Mouse (Mus musculus) liver, embryonic 15.5 days (tissue): ENCODE measurements at regions not wholly inside any gene's neighbourhood (a gene's known extent, or its start where the extent isn't known, plus 50 kb on each side); places are given as distances from the start of the nearest gene placed in this dataset.

ENCODE experiments used
- ATAC-seq: fragments of 200-750 bp; cut with Nextera tagmentation; 2 replicates; pipeline ENCODE4 v1.8.0; 2017; ENCODE audit warnings: moderate number of reproducible peaks, mild to moderate bottlenecking, moderate library complexity; ENCODE audit not compliant: insufficient read depth
- H3K27ac ChIP-seq: fragments of 300-500 bp; sonication (generic); replicated peaks from 2 replicates; pipeline ENCODE4 v1.5.1; 2015; ENCODE audit warnings: mild to moderate bottlenecking, inconsistent platforms
- H3K27me3 ChIP-seq: fragments of 300-500 bp; sonication (generic); 2 replicates; pipeline ENCODE4 v1.6.1; 2015; ENCODE audit warnings: mild to moderate bottlenecking, inconsistent platforms
- H3K36me3 ChIP-seq: fragments of 300-500 bp; sonication (generic); replicated peaks from 2 replicates; pipeline ENCODE4 v1.6.1; 2015; ENCODE audit warnings: moderate library complexity, mild to moderate bottlenecking, inconsistent platforms
- H3K4me1 ChIP-seq: fragments of 300-500 bp; sonication (generic); replicated peaks from 2 replicates; pipeline ENCODE4 v1.6.1; 2015; ENCODE audit warnings: inconsistent platforms
- H3K4me2 ChIP-seq: fragments of 300-500 bp; sonication (generic); 2 replicates; pipeline ENCODE4 v1.6.1; 2015; ENCODE audit warnings: moderate library complexity, mild to moderate bottlenecking, inconsistent platforms
- H3K4me3 ChIP-seq: fragments of 300-500 bp; sonication (generic); replicated peaks from 2 replicates; pipeline ENCODE4 v1.5.1; 2015; ENCODE audit warnings: mild to moderate bottlenecking, inconsistent platforms
- H3K9ac ChIP-seq: fragments of 300-500 bp; sonication (generic); 2 replicates; pipeline ENCODE4 v1.6.1; 2015; ENCODE audit warnings: moderate library complexity, mild to moderate bottlenecking, inconsistent platforms
- H3K9me3 ChIP-seq: fragments of 300-500 bp; sonication (generic); replicated peaks from 2 replicates; pipeline ENCODE4 v1.6.1; 2016; ENCODE audit warnings: inconsistent platforms
- WGBS: fragments of 180-500 bp; shearing (Covaris S2); methylation state at CpG from one replicate; pipeline ENCODE4 v1.1.7; 2015; ENCODE audit warnings: mixed read lengths; ENCODE audit not compliant: insufficient replicate concordance; 5-methylcytosine and 5-hydroxymethylcytosine counted together

DNA sequence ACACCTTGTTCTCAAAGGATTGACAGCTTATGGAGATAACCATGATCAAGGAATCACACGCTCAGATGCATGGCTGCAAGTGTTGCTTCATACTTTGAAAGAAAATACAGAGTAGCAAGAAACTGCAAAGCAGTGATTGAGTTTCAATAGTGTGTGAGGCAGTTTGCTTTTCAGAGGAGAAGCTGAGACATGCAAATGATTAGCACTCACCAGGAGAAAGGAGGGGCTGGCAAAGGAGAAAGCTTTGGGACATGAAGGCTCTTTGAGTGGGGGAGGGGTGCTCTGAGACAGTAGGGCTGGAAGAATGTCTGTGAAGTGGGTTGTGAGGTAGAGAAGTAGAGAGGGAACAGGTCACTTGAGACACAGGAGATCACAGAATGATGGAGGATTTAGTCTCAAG, 238.7 kb upstream of the Fggy start:
- WGBS, result 33% methylated on average over 1 of the region's 1 CpGs
- Histone ChIP-seq H3K9me3 (no peaks in the 10 kb centered on the region), H3K9ac (no peak overlapping the region), H3K27me3 (no peaks in the 10 kb centered on the region), H3K4me1 (no peaks in the 10 kb centered on the region), H3K4me2 (no peak overlapping the region), H3K27ac (no peak overlapping the region), H3K36me3 (no peaks in the 10 kb centered on the region), H3K4me3 (no peak overlapping the region)
- no peak for ATAC-seq

- ATAC-seq, result no peak
- Histone ChIP-seq H3K36me3 (no peaks in the 10 kb centered on the region), H3K4me1 (no peaks in the 10 kb centered on the region), H3K4me2 (no peak overlapping the region), H3K27me3 (no peaks in the 10 kb centered on the region), H3K4me3 (no peak overlapping the region), H3K9me3 (no peaks in the 10 kb centered on the region), H3K27ac (no peak overlapping the region), H3K9ac (no peak overlapping the region)
- WGBS, result 36% methylated on average over 6 of the region's 6 CpGs
Observed at GRCm38 (mm10) chr4:95319036-95319435, 238.3 kb upstream of the Fggy start.

GRCm38 (mm10) chr4:95325861-95326260, 231.4 kb upstream of the Fggy start:
- 30% methylated on average over 1 of the region's 1 CpGs for WGBS
- no peak for ATAC-seq
- Histone ChIP-seq H3K4me3 (no peak overlapping the region), H3K9ac (no peak overlapping the region), H3K27me3 (no peaks in the 10 kb centered on the region), H3K4me2 (no peak overlapping the region), H3K4me1 (no peaks in the 10 kb centered on the region), H3K27ac (no peak overlapping the region), H3K36me3 (no peaks in the 10 kb centered on the region), H3K9me3 (no peaks in the 10 kb centered on the region)

DNA sequence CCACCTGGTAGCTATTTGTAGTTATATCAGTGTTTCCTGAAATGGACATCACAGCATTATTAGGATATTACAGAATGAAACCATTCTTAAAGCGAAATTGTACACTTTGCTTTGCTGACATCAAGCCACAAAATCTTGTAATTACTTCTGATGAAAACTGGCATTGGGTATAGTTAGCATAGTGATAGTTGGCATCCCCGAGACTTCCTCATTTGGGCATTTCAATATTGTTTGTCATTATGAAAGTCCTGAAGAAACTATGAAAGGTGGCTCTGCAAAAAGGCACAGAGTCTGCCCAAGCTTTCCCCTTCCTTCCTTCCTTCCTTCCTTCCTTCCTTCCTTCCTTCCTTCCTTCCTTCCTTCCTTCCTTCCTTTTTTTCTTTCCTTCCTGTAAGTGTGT, 217.5 kb upstream of the Fggy start:
- 37% methylated on average over 2 of the region's 2 CpGs for WGBS
- H3K9me3 ChIP-seq, result no peaks in the 10 kb centered on the region
- H3K36me3 ChIP-seq, result no peaks in the 10 kb centered on the region
- H3K27ac ChIP-seq, result no peak overlapping the region
- H3K9ac ChIP-seq, result no peak overlapping the region
- no peaks in the 10 kb centered on the region for H3K27me3 ChIP-seq
- ATAC-seq, result no peak
- H3K4me2 ChIP-seq, result no peak overlapping the region
- H3K4me1 ChIP-seq, result no peaks in the 10 kb centered on the region
- H3K4me3 ChIP-seq, result no peak overlapping the region

- Histone ChIP-seq H3K4me2 (no peak overlapping the region), H3K27me3 (no peaks in the 10 kb centered on the region), H3K9me3 (no peaks in the 10 kb centered on the region), H3K4me1 (no peaks in the 10 kb centered on the region), H3K27ac (no peak overlapping the region), H3K4me3 (no peak overlapping the region), H3K9ac (no peak overlapping the region), H3K36me3 (no peaks in the 10 kb centered on the region)
- 29% methylated on average over 3 of the region's 3 CpGs for WGBS
- no peak for ATAC-seq
Observed at GRCm38 (mm10) chr4:95340926-95341325, 216.4 kb upstream of the Fggy start.

DNA sequence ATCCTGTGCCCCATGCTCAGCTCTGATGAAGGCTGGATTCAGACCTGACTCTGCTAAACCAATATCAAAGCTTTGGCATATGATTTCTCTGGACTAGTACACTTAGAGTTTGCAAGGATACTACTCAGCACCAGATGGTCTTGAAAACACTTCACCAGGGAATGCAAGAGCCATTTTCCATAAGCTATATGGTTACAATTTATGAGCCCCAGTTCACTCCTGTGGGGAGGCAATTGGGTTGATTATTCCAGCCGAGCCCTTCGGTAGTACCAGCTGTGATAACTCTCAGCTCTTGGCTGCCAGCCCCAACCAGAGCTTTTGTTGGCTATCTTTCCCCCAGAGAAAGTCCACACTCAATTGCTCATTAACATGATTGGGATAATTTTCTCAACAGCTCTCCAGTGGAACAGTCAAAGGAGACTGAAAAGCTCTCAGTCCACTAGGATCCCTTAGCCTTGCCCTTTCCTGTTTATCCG, 210.5 kb upstream of the Fggy start:
- no peaks in the 10 kb centered on the region for H3K27me3 ChIP-seq
- no peak overlapping the region for H3K4me2 ChIP-seq
- no peak for ATAC-seq
- H3K36me3 ChIP-seq, result no peaks in the 10 kb centered on the region
- H3K9me3 ChIP-seq, result no peaks in the 10 kb centered on the region
- no peak overlapping the region for H3K9ac ChIP-seq
- no peaks in the 10 kb centered on the region for H3K4me1 ChIP-seq
- H3K4me3 ChIP-seq, result no peak overlapping the region
- WGBS, result 75% methylated on average over 3 of the region's 3 CpGs
- no peak overlapping the region for H3K27ac ChIP-seq

DNA sequence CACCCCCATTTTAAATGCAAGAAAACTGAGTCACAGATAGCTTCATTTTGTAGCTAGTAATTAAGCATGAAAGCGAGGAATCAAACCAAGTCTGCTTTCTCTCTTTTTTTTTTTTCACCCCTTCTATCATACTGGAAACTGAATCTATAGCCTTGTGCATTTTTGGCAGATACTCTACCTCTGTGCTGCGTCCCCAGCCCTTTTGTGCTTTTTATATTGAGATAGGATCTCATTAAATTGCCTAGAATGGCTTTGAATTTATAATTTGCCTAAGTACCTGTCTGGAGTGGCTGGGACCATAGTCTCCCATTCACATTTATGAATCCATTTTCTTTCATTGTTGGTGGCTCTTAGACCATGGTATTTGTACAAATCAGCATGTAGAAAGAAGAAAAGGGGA, 209.9 kb upstream of the Fggy start:
- H3K27me3 ChIP-seq, result no peaks in the 10 kb centered on the region
- H3K4me3 ChIP-seq, result no peak overlapping the region
- 46% methylated on average over 2 of the region's 2 CpGs for WGBS
- H3K4me1 ChIP-seq, result no peaks in the 10 kb centered on the region
- H3K36me3 ChIP-seq, result no peaks in the 10 kb centered on the region
- H3K9ac ChIP-seq, result no peak overlapping the region
- H3K9me3 ChIP-seq, result no peaks in the 10 kb centered on the region
- no peak overlapping the region for H3K4me2 ChIP-seq
- H3K27ac ChIP-seq, result no peak overlapping the region
- ATAC-seq, result no peak

DNA sequence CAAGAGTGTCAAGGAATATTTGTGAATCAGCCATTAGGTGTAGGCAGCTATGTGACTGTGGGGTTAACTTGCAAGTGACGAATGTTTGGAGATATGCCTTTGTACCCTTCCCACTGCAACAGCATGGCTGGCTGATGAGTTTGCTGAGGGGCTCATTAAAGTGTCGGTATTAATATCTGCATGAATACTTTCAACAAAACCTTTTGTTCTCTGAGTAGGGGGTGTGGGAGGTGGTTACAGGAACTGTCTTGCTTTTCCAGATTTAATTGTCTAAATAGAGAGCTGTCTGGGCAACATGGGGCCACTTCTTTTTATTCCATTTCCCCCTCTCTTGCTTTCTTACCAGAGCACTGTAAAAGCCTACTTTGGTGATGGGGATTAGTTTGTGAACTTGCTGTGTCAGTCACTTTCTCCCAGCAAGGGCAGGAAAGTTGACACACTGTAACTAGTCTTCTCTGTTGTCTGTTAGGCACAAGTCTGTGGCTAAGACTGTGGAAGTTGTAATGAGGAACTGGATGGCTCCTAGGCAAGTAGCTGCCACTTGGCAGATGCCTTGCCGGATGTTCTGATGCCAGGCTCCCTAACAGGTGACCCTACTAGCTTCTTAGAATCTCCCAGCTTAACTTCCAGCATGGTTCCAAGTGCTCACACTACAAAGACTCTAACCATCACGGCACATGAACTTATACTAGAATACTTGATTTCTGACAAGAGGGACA, 208.7 kb upstream of the Fggy start:
- Histone ChIP-seq H3K4me2 (no peak overlapping the region), H3K27me3 (no peaks in the 10 kb centered on the region), H3K4me3 (no peak overlapping the region), H3K36me3 (no peaks in the 10 kb centered on the region), H3K9ac (no peak overlapping the region), H3K27ac (no peak overlapping the region), H3K4me1 (no peaks in the 10 kb centered on the region), H3K9me3 (no peaks in the 10 kb centered on the region)
- no peak for ATAC-seq
- 42% methylated on average over 4 of the region's 4 CpGs for WGBS

GRCm38 (mm10) chr4:95353894-95354319, 203.4 kb upstream of the Fggy start:
- 10% methylated on average over 7 of the region's 7 CpGs for WGBS
- ATAC-seq, result peak; percentile 56

DNA sequence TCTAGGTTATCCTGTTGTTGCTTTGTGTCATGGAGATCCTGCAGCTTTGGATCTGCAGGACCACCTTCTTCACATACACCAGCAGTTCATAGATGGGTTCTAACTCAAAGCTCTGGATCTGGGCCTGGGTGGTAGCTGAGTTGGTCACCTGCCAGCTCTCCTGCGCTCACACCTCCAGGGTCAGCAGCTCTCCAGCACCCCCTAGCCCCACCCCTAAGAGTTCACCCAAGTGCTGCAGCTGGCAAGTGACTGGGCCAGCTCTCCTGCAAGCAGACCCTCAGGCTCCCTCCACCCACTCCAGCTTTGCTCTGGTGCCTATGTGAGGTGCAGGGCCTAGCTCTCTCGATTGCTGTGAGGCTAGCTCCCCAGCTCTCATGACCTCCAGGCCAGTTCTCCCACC, 198.6 kb upstream of the Fggy start:
- no peaks in the 10 kb centered on the region for H3K4me1 ChIP-seq

More at GRCm38 (mm10) chr4:95353894-95354319, 203.4 kb upstream of the Fggy start:
- Histone ChIP-seq H3K9ac (no peak overlapping the region), H3K4me1 (no peaks in the 10 kb centered on the region), H3K9me3 (no peaks in the 10 kb centered on the region), H3K36me3 (no peaks in the 10 kb centered on the region), H3K27ac (peak overlapping the region; percentile 38), H3K4me3 (no peak overlapping the region), H3K27me3 (no peaks in the 10 kb centered on the region), H3K4me2 (0 out of 2 replicates have a peak overlapping the region, but pooled peaks have one; percentile 5)

DNA sequence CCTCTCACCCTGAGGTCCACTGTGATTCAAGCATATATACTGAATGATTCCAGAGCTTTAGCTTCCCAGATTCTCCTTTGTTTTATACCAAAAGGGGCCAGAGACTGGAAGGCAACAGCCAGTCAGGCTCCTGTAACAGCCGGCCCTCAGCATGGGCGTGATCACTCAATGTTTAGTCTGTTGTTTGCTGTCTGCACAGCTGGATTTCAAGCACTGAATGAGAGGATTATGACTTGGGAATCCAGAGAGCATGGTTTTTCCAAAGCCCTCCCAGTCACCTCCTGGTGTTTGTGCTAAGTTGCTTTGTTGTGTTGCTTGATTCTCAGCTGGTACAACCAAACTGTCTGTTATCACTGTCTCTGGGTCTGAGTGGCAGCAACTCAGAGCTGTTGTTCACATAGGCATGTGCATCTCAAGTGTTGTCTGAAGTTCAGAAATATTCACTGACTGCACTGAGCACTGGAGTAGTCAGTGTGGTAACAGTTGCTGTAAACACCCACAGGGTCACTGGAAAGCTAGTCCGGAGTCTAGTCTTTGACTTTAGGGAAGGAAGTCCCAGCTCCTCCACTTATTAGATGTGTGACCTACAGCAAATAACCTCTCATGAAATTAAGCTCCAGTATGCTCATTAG, 196.9 kb upstream of the Fggy start:
- Histone ChIP-seq H3K27me3 (no peaks in the 10 kb centered on the region), H3K4me2 (no peak overlapping the region), H3K9me3 (no peaks in the 10 kb centered on the region), H3K9ac (no peak overlapping the region), H3K27ac (no peak overlapping the region), H3K4me1 (no peaks in the 10 kb centered on the region), H3K4me3 (no peak overlapping the region), H3K36me3 (no peaks in the 10 kb centered on the region)
- no peak for ATAC-seq
- 47% methylated on average over 3 of the region's 3 CpGs for WGBS

More for the DNA sequence above, 198.6 kb upstream of the Fggy start:
- H3K27ac ChIP-seq, result no peak overlapping the region
- no peak for ATAC-seq
- no peaks in the 10 kb centered on the region for H3K9me3 ChIP-seq
- H3K27me3 ChIP-seq, result no peaks in the 10 kb centered on the region
- H3K36me3 ChIP-seq, result no peaks in the 10 kb centered on the region
- H3K4me2 ChIP-seq, result no peak overlapping the region
- H3K9ac ChIP-seq, result no peak overlapping the region
- whole genome bisulfite sequencing, result 52% methylated on average over 2 of the region's 2 CpGs
- H3K4me3 ChIP-seq, result no peak overlapping the region
